Mouse (Mus musculus): Measurements from ENCODE around the gene Mical3. TPM values are rescaled to one million over a fixed set of nuclear protein-coding genes. Genes with fewer than 3 reads are reported as not detected.

Mical3 gene
- polyA plus RNA-seq, 1 experiment: 67.4 TPM

DNA sequence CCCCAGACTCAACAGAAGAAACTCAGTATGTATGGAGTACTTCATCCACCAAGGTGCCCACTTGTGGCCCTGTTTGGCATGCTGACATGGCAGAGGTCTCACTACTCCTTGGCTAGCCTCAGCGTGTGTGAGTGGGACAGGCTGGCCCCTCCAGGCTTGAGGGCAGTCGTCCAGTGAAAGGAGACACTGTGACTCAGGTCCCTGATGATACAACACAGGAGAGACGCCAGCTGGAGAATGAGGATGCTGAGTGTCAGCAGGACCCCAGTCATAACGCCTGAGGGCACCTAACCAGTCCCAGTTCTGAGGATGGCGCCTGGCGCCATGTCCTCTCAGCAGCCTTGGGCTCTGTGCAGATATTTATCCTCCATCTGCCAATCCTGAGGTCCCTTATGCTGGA, 134.2 kb downstream of the Mical3 start:
- H3K27ac ChIP-seq (ENCODE audit: insufficient read depth, low read length): no peak overlapping the region
- H3K4me3 ChIP-seq (ENCODE audit: insufficient read depth, low read length): no peak overlapping the region
- TF ChIP-seq POLR2A (IDR thresholded peaks at IDR 0.05; ENCODE audit: extremely low read depth, insufficient read depth, low read length): no peak
- no peak for TF ChIP-seq CTCF (IDR thresholded peaks at IDR 0.05; ENCODE audit: extremely low read depth, insufficient read depth, low read length)

DNA sequence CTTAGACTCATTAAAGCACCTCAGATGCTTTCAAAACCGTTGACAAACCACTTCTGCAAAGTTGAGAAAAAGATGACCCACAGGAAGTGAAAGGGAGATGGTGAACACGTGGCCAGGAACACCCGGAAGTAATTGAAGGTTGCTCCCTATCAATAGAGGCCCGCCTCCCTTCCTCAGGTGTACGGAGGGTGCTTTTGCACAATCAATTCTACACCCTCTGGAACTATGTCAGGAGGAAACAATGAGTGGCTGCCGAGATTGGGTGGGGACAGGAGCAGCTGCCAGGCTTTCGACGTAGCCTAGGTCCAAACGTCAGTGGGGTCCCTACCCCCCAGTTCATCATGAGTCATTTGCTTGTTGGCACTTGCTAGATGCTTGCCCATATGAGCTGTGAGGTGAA, 135.3 kb downstream of the Mical3 start:
- no peak overlapping the region for H3K27ac ChIP-seq (ENCODE audit: insufficient read depth, low read length)
- H3K4me3 ChIP-seq (ENCODE audit: insufficient read depth, low read length): no peak overlapping the region
- H3K4me1 ChIP-seq (ENCODE audit: control insufficient read depth, insufficient read depth, low read length): no peaks in the 10 kb centered on the region
- TF ChIP-seq CTCF (IDR thresholded peaks at IDR 0.05; ENCODE audit: extremely low read depth, insufficient read depth, low read length): no peak
- TF ChIP-seq POLR2A (IDR thresholded peaks at IDR 0.05; ENCODE audit: extremely low read depth, insufficient read depth, low read length): no peak

More for the DNA sequence above, 134.2 kb downstream of the Mical3 start:
- no peaks in the 10 kb centered on the region for H3K4me1 ChIP-seq (ENCODE audit: control insufficient read depth, insufficient read depth, low read length)

DNA sequence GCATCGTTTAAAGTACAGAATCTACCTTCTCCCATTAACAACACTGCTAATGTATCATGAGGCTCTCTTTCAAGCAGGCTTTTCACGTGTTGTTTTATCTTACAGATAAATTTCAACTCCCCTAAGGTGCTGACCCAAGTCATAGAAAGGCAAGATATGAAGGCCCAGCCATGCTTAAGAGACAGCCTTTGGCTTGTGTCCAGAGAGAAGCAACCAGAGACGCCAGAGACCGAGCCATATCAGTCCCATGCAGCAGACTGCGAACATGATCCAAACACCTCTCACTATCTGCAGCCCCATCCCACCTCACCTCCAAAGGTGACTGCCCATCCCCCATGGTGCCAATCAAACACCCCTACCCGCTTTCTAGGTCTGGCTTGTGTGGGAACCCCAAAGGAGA, 138.9 kb downstream of the Mical3 start:
- no peak for TF ChIP-seq POLR2A (IDR thresholded peaks at IDR 0.05; ENCODE audit: extremely low read depth, insufficient read depth, low read length)
- TF ChIP-seq CTCF (IDR thresholded peaks at IDR 0.05; ENCODE audit: extremely low read depth, insufficient read depth, low read length): no peak

DNA sequence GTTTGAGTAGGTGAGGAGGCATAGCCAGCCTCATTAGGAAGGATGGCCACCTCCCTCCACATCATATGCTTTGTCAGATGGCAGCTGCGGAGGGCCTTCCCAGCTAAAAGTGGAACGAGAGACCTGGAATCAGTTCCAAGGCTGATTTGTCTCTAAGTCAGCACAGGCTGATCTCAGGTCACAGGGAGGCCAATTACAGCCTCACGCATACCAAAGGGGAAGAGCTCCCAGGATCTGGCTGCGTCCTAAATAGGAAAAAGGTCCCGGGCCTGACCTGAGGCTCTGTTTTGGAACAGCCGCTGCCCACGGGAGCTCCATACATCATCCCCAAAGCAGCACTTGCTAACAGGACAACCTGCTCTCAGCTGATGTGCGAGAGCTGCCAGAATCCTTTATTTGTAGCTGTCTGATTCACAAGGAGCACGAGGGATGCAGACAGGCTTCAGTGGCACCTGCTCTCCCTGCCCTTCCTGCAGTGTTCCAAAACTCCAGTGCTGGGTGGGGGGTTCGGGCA, 143.2 kb downstream of the Mical3 start:
- Histone ChIP-seq H3K4me3 (ENCODE audit: insufficient read depth, low read length) (no peak overlapping the region), H3K4me1 (ENCODE audit: control insufficient read depth, insufficient read depth, low read length) (peaks cover 1% of the 10 kb centered on the region; the same call in 1 of the 2 replicates), H3K27ac (ENCODE audit: insufficient read depth, low read length) (0 out of 2 replicates have a peak overlapping the region, but pooled peaks have one; percentile 19)
- TF ChIP-seq CTCF (IDR thresholded peaks at IDR 0.05; ENCODE audit: extremely low read depth, insufficient read depth, low read length) (no peak), POLR2A (IDR thresholded peaks at IDR 0.05; ENCODE audit: extremely low read depth, insufficient read depth, low read length) (no peak)

More for the DNA sequence above, 138.9 kb downstream of the Mical3 start:
- no peak overlapping the region for H3K27ac ChIP-seq (ENCODE audit: insufficient read depth, low read length)
- H3K4me1 ChIP-seq (ENCODE audit: control insufficient read depth, insufficient read depth, low read length): no peaks in the 10 kb centered on the region; the same call in 1 of the 2 replicates
- H3K4me3 ChIP-seq (ENCODE audit: insufficient read depth, low read length): no peak overlapping the region

DNA sequence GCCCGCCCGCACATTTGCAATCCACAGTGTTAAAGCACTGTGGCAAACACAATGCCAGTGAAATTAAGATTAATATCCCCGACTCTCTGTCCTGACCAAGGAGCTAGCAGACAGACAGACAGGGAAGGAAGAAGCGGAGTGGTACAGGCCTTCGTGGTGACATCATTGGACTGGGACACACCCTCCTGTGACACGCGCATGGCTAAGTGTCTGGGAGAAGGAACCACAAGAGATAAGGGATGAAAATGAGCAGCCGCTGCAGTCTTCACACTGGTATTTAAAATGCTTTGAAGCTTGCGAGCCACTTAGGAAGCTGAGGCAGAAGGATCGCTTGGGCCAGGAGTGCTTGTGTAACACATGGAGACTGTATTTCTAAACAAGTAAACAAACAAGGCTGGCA, 143.6 kb downstream of the Mical3 start:
- no peak for TF ChIP-seq CTCF (IDR thresholded peaks at IDR 0.05; ENCODE audit: extremely low read depth, insufficient read depth, low read length)
- no peak for TF ChIP-seq POLR2A (IDR thresholded peaks at IDR 0.05; ENCODE audit: extremely low read depth, insufficient read depth, low read length)
- Histone ChIP-seq H3K4me3 (ENCODE audit: insufficient read depth, low read length) (no peak overlapping the region), H3K27ac (ENCODE audit: insufficient read depth, low read length) (0 out of 2 replicates have a peak overlapping the region, but pooled peaks have one; percentile 19), H3K4me1 (ENCODE audit: control insufficient read depth, insufficient read depth, low read length) (peaks cover 1% of the 10 kb centered on the region; the same call in 1 of the 2 replicates)

DNA sequence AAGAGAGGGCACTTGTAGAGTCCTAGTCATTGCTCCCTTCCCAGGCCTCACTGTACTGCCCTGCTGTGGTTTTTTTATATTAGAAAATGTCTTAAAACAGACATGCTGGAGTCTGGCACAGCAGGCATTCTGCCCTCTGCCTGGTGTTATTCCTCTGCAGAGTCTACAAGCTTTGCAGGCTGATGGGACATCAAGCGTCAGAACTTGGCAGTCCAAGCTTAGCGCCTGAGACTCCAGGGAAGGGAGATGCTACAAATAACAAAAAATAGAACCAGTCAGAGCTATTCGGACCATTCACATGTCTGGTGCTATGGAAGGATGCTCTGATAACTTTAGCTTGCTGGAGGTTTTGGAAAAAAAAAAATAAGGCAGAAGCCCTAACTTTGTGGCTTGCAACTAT, 144.6 kb downstream of the Mical3 start:
- Histone ChIP-seq H3K4me3 (ENCODE audit: insufficient read depth, low read length) (no peak overlapping the region), H3K27ac (ENCODE audit: insufficient read depth, low read length) (0 out of 2 replicates have a peak overlapping the region, but pooled peaks have one; percentile 19), H3K4me1 (ENCODE audit: control insufficient read depth, insufficient read depth, low read length) (peaks cover 1% of the 10 kb centered on the region; the same call in 1 of the 2 replicates)

DNA sequence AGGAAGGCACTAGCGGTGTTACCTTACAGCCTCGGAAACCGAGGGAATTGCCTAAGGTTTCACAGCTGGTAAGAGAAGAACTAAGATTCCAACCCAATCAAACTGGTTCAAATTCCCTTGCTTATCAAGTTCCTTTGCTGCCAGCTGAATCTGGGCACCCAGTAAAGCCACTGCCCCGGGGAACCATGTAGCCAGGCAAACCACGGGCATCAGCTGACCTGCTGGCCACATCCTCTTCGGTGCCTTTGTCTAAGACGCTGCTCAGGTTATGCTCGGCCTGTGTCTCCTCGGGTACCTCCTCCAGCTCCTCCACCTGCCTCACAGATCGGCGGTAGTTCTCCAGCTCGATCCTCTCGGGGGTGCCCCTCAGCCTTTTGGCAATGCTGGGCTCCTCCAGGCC, 148.5 kb downstream of the Mical3 start:
- no peak overlapping the region for H3K27ac ChIP-seq (ENCODE audit: insufficient read depth, low read length)
- H3K4me3 ChIP-seq (ENCODE audit: insufficient read depth, low read length): no peak overlapping the region
- no peak for TF ChIP-seq CTCF (IDR thresholded peaks at IDR 0.05; ENCODE audit: extremely low read depth, insufficient read depth, low read length)
- no peak for TF ChIP-seq POLR2A (IDR thresholded peaks at IDR 0.05; ENCODE audit: extremely low read depth, insufficient read depth, low read length)
- H3K4me1 ChIP-seq (ENCODE audit: control insufficient read depth, insufficient read depth, low read length): peaks cover 1% of the 10 kb centered on the region; the same call in 1 of the 2 replicates

More for the DNA sequence above, 144.6 kb downstream of the Mical3 start:
- TF ChIP-seq CTCF (IDR thresholded peaks at IDR 0.05; ENCODE audit: extremely low read depth, insufficient read depth, low read length) (no peak), POLR2A (IDR thresholded peaks at IDR 0.05; ENCODE audit: extremely low read depth, insufficient read depth, low read length) (no peak)

DNA sequence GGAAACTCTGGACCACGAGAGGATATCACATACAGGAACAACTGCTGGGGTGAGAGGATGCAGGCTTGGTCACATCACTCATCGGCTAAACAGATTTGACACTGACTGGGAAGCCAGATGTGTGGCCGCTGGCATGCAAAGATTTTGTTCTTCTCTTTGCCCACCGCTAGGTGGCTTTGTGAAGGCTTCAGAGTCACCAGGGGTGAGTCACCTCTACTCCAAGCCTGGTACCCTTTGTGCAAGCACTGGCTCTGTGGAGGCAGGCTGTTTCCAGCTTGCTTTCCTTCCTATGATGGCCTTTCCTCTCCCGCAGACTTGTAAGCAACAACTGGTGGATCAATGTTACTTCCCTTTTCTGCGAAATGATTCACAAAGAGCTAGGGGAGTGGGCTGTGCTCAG, 149.3 kb downstream of the Mical3 start:
- H3K4me1 ChIP-seq (ENCODE audit: control insufficient read depth, insufficient read depth, low read length): 0 out of 2 replicates have a peak, but pooled peaks cover 1% of the 10 kb centered on the region
- TF ChIP-seq POLR2A (IDR thresholded peaks at IDR 0.05; ENCODE audit: extremely low read depth, insufficient read depth, low read length) (no peak), CTCF (IDR thresholded peaks at IDR 0.05; ENCODE audit: extremely low read depth, insufficient read depth, low read length) (peak; percentile 8; the same call in 1 of the 2 replicates)
- H3K27ac ChIP-seq (ENCODE audit: insufficient read depth, low read length): no peak overlapping the region

DNA sequence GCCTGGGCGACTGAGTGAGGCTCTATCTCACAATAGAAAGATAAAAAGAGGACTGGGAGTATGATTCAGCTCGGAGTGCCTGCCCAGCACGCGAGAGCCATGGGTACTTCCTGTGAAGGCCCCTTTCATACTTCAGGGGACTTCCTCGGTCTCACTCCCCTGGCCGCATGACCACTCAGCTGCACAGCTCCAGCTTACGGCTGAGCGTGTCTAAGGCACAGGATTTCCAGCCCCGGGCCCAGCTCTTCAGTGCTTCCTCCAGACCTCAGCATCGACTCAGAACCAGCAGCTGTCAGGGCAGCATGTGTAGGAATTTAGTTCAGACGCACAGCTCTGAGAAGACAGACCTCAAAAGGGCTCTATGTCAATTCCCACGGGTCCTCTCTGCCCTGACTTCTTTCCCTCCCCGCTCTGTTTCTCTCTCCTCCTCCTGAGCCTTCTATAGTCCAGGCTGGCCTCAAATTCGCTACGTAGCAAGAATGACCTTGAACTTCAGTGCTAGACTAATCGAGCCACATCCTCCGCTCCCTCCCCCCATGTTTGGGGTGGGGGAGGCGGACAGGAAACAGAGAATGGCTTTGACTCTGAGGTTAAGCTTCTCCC, 152.7 kb downstream of the Mical3 start:
- no peaks in the 10 kb centered on the region for H3K4me1 ChIP-seq (ENCODE audit: control insufficient read depth, insufficient read depth, low read length)
- TF ChIP-seq POLR2A (IDR thresholded peaks at IDR 0.05; ENCODE audit: extremely low read depth, insufficient read depth, low read length) (no peak), CTCF (IDR thresholded peaks at IDR 0.05; ENCODE audit: extremely low read depth, insufficient read depth, low read length) (no peak)
- no peak overlapping the region for H3K27ac ChIP-seq (ENCODE audit: insufficient read depth, low read length)
- H3K4me3 ChIP-seq (ENCODE audit: insufficient read depth, low read length): no peak overlapping the region

More for the DNA sequence above, 149.3 kb downstream of the Mical3 start:
- no peak overlapping the region for H3K4me3 ChIP-seq (ENCODE audit: insufficient read depth, low read length)

DNA sequence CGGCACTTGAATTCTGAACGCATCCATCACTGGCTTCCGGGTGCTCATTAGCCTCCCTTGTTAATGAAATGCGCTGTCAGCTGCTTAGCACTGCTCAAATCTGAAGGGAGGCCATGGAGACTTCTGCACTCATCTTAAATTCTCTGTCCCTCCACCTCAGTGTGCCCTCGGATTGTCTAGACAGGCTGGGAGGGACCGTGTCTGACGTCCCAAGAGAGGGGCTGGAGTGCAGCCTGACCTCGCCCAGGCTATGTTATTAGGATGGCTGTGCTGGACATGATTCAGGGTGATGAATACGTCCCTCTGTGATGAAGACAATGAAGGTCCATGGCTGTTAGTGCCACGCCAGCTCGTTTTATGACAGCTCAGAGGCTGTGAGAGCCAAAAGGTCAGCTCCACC, 153.8 kb downstream of the Mical3 start:
- H3K27ac ChIP-seq (ENCODE audit: insufficient read depth, low read length): no peak overlapping the region
- no peak overlapping the region for H3K4me3 ChIP-seq (ENCODE audit: insufficient read depth, low read length)
- H3K4me1 ChIP-seq (ENCODE audit: control insufficient read depth, insufficient read depth, low read length): no peaks in the 10 kb centered on the region

More for the DNA sequence above, 153.8 kb downstream of the Mical3 start:
- TF ChIP-seq CTCF (IDR thresholded peaks at IDR 0.05; ENCODE audit: extremely low read depth, insufficient read depth, low read length) (no peak), POLR2A (IDR thresholded peaks at IDR 0.05; ENCODE audit: extremely low read depth, insufficient read depth, low read length) (no peak)

Measured in cortical plate, adult 2 months (tissue).